ENCODE assay signal across 8 mouse cellular contexts in the genomic region with DNA sequence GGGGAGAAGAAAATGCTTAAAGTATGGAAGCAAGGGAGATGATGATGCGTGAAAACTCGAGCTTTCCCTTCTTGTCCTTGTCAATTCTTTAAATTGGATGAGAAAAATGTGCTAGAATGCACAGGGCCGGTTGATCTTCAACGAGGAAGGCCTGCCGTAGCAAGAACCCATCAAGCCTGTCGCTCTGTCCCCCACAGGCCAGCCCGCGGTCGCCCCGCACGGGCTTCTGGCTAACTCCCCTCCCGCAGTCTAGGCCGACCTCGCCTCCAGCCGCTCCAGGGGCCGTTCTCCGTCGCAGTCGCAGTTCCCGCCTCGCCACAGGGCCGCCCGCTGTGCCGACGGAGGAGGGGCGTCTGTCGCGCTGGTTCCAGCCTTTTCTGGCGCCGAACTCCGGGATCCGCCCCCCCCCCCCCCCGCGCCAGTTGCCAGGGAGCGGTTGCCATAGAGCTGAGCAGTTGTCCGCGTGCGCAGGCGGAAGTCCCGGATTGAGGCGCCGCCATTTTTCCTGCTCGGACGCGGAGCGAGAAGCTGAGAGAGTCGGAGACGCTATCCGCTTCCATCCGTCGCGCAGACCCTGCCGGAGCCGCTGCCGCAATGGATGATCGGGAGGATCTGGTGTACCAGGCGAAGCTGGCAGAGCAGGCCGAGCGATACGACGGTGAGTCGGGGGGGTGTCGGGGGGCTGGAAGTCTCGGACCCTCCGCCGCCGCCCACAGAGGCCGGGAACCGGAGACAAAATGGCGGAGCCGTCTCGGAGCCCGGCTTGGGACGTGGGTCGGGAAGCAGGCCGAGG. TPM values are rescaled to one million over a fixed set of nuclear protein-coding genes. Genes with fewer than 3 reads are reported as not detected.
DNase-seq lines count a peak whose midpoint lies in the region; ATAC-seq and TF ChIP-seq lines count a peak whose summit lies in the region.

A gene (plus strand): TSS at position 436 of the 793 bp plus-strand sequence.

- H3K36me3 ChIP-seq in heart, embryonic 14.5 days (ENCODE audit: control insufficient read depth, insufficient read depth, low read length), result 0 out of 2 replicates have a peak, but pooled peaks cover 8% of the 10 kb centered on the region
- peaks cover 9% of the 10 kb centered on the region for H3K36me3 ChIP-seq in liver, embryonic 13.5 days
- H3K36me3 ChIP-seq in stomach, postnatal 0 days (ENCODE audit: control insufficient read depth, insufficient read depth, low read length), result no peaks in the 10 kb centered on the region

- TF ChIP-seq EP300 in stomach, postnatal 0 days (optimal IDR thresholded peaks at IDR 0.05), result peak; percentile 88

- peak; percentile 89 for ATAC-seq in heart, embryonic 14.5 days (ENCODE audit: insufficient number of reproducible peaks, insufficient read depth, low FRiP score, low read depth)
- ATAC-seq in liver, embryonic 13.5 days (ENCODE audit: low read depth), result peak; percentile 91
- peak; percentile 92 for ATAC-seq in stomach, postnatal 0 days (ENCODE audit: low FRiP score, low TSS enrichment)

- WGBS in heart, embryonic 14.5 days, result under 1% methylated on average over 71 of the region's 76 CpGs
- under 1% methylated on average over 71 of the region's 76 CpGs for WGBS in liver, embryonic 13.5 days (ENCODE audit: insufficient replicate concordance)
- under 1% methylated on average over 66 of the region's 76 CpGs for WGBS in stomach, postnatal 0 days

- no peaks in the 10 kb centered on the region for H3K9me3 ChIP-seq in heart, embryonic 14.5 days (ENCODE audit: control insufficient read depth, low read length)
- no peaks in the 10 kb centered on the region for H3K9me3 ChIP-seq in liver, embryonic 13.5 days (replicated peaks)
- no peaks in the 10 kb centered on the region for H3K9me3 ChIP-seq in stomach, postnatal 0 days (ENCODE audit: control insufficient read depth, low read length)

- H3K27me3 ChIP-seq in heart, embryonic 14.5 days (ENCODE audit: control insufficient read depth, insufficient read depth, low read length), result no peaks in the 10 kb centered on the region
- no peaks in the 10 kb centered on the region for H3K27me3 ChIP-seq in liver, embryonic 13.5 days
- no peaks in the 10 kb centered on the region for H3K27me3 ChIP-seq in stomach, postnatal 0 days (ENCODE audit: control insufficient read depth, insufficient read depth, low read length)

- peak within 1 kb of the TSS; percentile 72 for H3K4me2 ChIP-seq in heart, embryonic 14.5 days (ENCODE audit: low read length)
- H3K4me2 ChIP-seq in liver, embryonic 13.5 days, result peak within 1 kb of the TSS; percentile 91
- H3K4me2 ChIP-seq in stomach, postnatal 0 days (replicated peaks; ENCODE audit: low read depth), result peak within 1 kb of the TSS; percentile 84

- peak within 1 kb of the TSS; percentile 97 for H3K27ac ChIP-seq in brown adipose tissue, adult 24 weeks (replicated peaks; ENCODE audit: low read depth, low read length)
- H3K27ac ChIP-seq in heart, embryonic 14.5 days (replicated peaks in 1 of 2; ENCODE audit: control insufficient read depth in 1 of 2, insufficient read depth in 1 of 2, low read depth in 2 of 2, low read length in 2 of 2), result peak within 1 kb of the TSS; percentile 91 to 97
- peak within 1 kb of the TSS; percentile 91 for H3K27ac ChIP-seq in liver, embryonic 13.5 days
- H3K27ac ChIP-seq in stomach, postnatal 0 days (replicated peaks), result peak within 1 kb of the TSS; percentile 98

- peak; percentile 25; the same call in 1 of the 2 replicates for TF ChIP-seq CTCF in stomach, postnatal 0 days (IDR thresholded peaks at IDR 0.05; ENCODE audit: low read depth)

- H3K4me1 ChIP-seq in brown adipose tissue, adult 24 weeks (ENCODE audit: control insufficient read depth, insufficient read depth, insufficient read length, low read length), result peaks cover 14% of the 10 kb centered on the region
- peaks cover 7 to 36% of the 10 kb centered on the region in 2 experiments for H3K4me1 ChIP-seq in heart, embryonic 14.5 days (ENCODE audit: control insufficient read depth in 2 of 2, insufficient read depth in 2 of 2, low read length in 2 of 2)
- H3K4me1 ChIP-seq in liver, embryonic 13.5 days (replicated peaks), result peaks cover 56% of the 10 kb centered on the region
- H3K4me1 ChIP-seq in stomach, postnatal 0 days (replicated peaks; ENCODE audit: control insufficient read depth, insufficient read depth), result peaks cover 4% of the 10 kb centered on the region

- DNase-seq in CD4-positive, CD25-positive, alpha-beta regulatory T cell, adult 2 months (ENCODE audit: low read depth, low spot score), result peak; percentile 94
- peak; percentile 62 for DNase-seq in fibroblast of lung, adult 2 months (ENCODE audit: low read depth)
- peak; percentile 94 for DNase-seq in kidney, postnatal 14 days
- DNase-seq in liver, embryonic 13.5 days, result peak; percentile 81
- peak; percentile 99 for DNase-seq in neural tube, embryonic 10.5 days (ENCODE audit: extremely low spot score, low spot score)
- peak; percentile 98 for DNase-seq in stomach, postnatal 0 days (ENCODE audit: low spot score)

- H3K9ac ChIP-seq in heart, embryonic 14.5 days (ENCODE audit: low read length), result peak within 1 kb of the TSS; percentile 99
- peak within 1 kb of the TSS; percentile 94 for H3K9ac ChIP-seq in liver, embryonic 13.5 days
- peak within 1 kb of the TSS; percentile 98 for H3K9ac ChIP-seq in stomach, postnatal 0 days (ENCODE audit: low read length)

- peak within 1 kb of the TSS; percentile 92 for H3K4me3 ChIP-seq in brown adipose tissue, adult 24 weeks (ENCODE audit: insufficient read depth, low read depth, low read length)
- H3K4me3 ChIP-seq in heart, embryonic 14.5 days (ENCODE audit: control insufficient read depth in 1 of 2, insufficient read depth in 1 of 2, low read depth in 1 of 2, low read length in 2 of 2), result peak within 1 kb of the TSS; percentile 72 to 97
- peak within 1 kb of the TSS; percentile 93 for H3K4me3 ChIP-seq in liver, embryonic 13.5 days (replicated peaks)
- peak within 1 kb of the TSS; percentile 95 for H3K4me3 ChIP-seq in stomach, postnatal 0 days (ENCODE audit: low read depth, low read length)

RNA-seq across cellular contexts. Expression of the gene that starts here (rescaled TPM):
- polyA plus RNA-seq in brown adipose tissue, adult 24 weeks (2012; ENCODE audit: insufficient read depth, insufficient read length, missing spikeins), result 296 and 331 TPM in 2 replicates
- 712 and 732 TPM in 2 replicates for polyA plus RNA-seq in heart, embryonic 14.5 days (2014; fragmentation: Nextera tagmentation; extraction: Ambion mirVana)
- polyA plus RNA-seq in liver, embryonic 13.5 days (2015; fragmentation: Nextera tagmentation; extraction: Ambion mirVana), result 325 and 423 TPM in 2 replicates
- polyA plus RNA-seq in stomach, postnatal 0 days (2015; fragmentation: Nextera tagmentation; extraction: Ambion mirVana), result 401 and 416 TPM in 2 replicates

Comparison
In these comparisons a context has a peak if more than half of its experiments do, and no peak if none do; other contexts are left out.
1. Peak in every context shown above with its lines: DNase-seq, ATAC-seq, H3K4me3 ChIP-seq and H3K27ac ChIP-seq.